Mouse (Mus musculus): ENCODE results near the gene Fam135a. TPM values are rescaled to one million over a fixed set of nuclear protein-coding genes. Genes with fewer than 3 reads are reported as not detected.

Fam135a gene
- total and polyA plus RNA-seq, 2 experiments from 2014 or later: 22.0 to 38.0 TPM

GRCm38 (mm10) chr1:24100870-24101358 lies 773 bp upstream of the Fam135a start:
- H3K4me1 ChIP-seq (ENCODE audit: insufficient read depth, low read length): no peaks in the 10 kb centered on the region
- peak overlapping the region; percentile 78; the same call in 1 of the 2 replicates for H3K27ac ChIP-seq (ENCODE audit: low read depth, low read length)

GRCm38 (mm10) chr1:24099541-24099925 lies 608 bp downstream of the Fam135a start:
- no peaks in the 10 kb centered on the region for H3K4me1 ChIP-seq (ENCODE audit: insufficient read depth, low read length)
- TF ChIP-seq CTCF (IDR thresholded peaks at IDR 0.05): no peak
- H3K27ac ChIP-seq (ENCODE audit: low read depth, low read length): peak overlapping the region; percentile 78
- DNase-seq (ENCODE audit: low spot score) (no peak), ATAC-seq (ENCODE audit: low FRiP score) (peak; percentile 29; the same call in 1 of the 2 replicates)
- H3K36me3 ChIP-seq (ENCODE audit: insufficient read depth, low read length): no peaks in the 10 kb centered on the region
- no peaks in the 10 kb centered on the region for H3K9me3 ChIP-seq (ENCODE audit: low read length)
- peak overlapping the region; percentile 93 for H3K9ac ChIP-seq (replicated peaks; ENCODE audit: low read length, poor library complexity, severe bottlenecking)
- peak overlapping the region; percentile 69 for H3K4me2 ChIP-seq (ENCODE audit: low read depth, low read length, poor library complexity, severe bottlenecking)
- WGBS: 0% methylated on average over 34 of the region's 44 CpGs
- H3K27me3 ChIP-seq (ENCODE audit: insufficient read depth, low read length): no peaks in the 10 kb centered on the region
- H3K4me3 ChIP-seq (ENCODE audit: low read depth, low read length): peak overlapping the region; percentile 92

More at GRCm38 (mm10) chr1:24100870-24101358, 773 bp upstream of the Fam135a start:
- WGBS: 66% methylated on average over 6 of the region's 6 CpGs
- no peak for TF ChIP-seq CTCF (IDR thresholded peaks at IDR 0.05)
- ATAC-seq (ENCODE audit: low FRiP score) (peak; percentile 24; the same call in 1 of the 2 replicates), DNase-seq (ENCODE audit: low spot score) (no peak)
- H3K9me3 ChIP-seq (ENCODE audit: low read length): no peaks in the 10 kb centered on the region
- H3K36me3 ChIP-seq (ENCODE audit: insufficient read depth, low read length): no peaks in the 10 kb centered on the region
- H3K4me3 ChIP-seq (ENCODE audit: low read depth, low read length): peak overlapping the region; percentile 92
- H3K27me3 ChIP-seq (ENCODE audit: insufficient read depth, low read length): no peaks in the 10 kb centered on the region
- peak overlapping the region; percentile 93 for H3K9ac ChIP-seq (replicated peaks; ENCODE audit: low read length, poor library complexity, severe bottlenecking)
- H3K4me2 ChIP-seq (ENCODE audit: low read depth, low read length, poor library complexity, severe bottlenecking): peak overlapping the region; percentile 69

- Histone ChIP-seq H3K9ac (replicated peaks; ENCODE audit: low read length, poor library complexity, severe bottlenecking) (no peak overlapping the region), H3K27ac (ENCODE audit: low read depth, low read length) (no peak overlapping the region), H3K4me2 (ENCODE audit: low read depth, low read length, poor library complexity, severe bottlenecking) (no peak overlapping the region), H3K4me3 (ENCODE audit: low read depth, low read length) (no peak overlapping the region), H3K27me3 (ENCODE audit: insufficient read depth, low read length) (no peaks in the 10 kb centered on the region), H3K36me3 (ENCODE audit: insufficient read depth, low read length) (no peaks in the 10 kb centered on the region), H3K4me1 (ENCODE audit: insufficient read depth, low read length) (no peaks in the 10 kb centered on the region), H3K9me3 (ENCODE audit: low read length) (no peaks in the 10 kb centered on the region)
- TF ChIP-seq CTCF (IDR thresholded peaks at IDR 0.05): no peak
- DNase-seq (ENCODE audit: low spot score): no peak
- no peak for ATAC-seq (ENCODE audit: low FRiP score)
- WGBS: 72% methylated on average over 8 of the region's 8 CpGs
Observed at GRCm38 (mm10) chr1:24097541-24097940, 2.6 kb downstream of the Fam135a start.

- DNase-seq (ENCODE audit: low spot score) (no peak), ATAC-seq (ENCODE audit: low FRiP score) (no peak)
- no peaks in the 10 kb centered on the region for H3K9me3 ChIP-seq (ENCODE audit: low read length)
- WGBS: 95% methylated on average over 7 of the region's 7 CpGs
- H3K4me3 ChIP-seq (ENCODE audit: low read depth, low read length): no peak overlapping the region
- no peak for TF ChIP-seq CTCF (IDR thresholded peaks at IDR 0.05)
- H3K27me3 ChIP-seq (ENCODE audit: insufficient read depth, low read length): no peaks in the 10 kb centered on the region
- H3K9ac ChIP-seq (replicated peaks; ENCODE audit: low read length, poor library complexity, severe bottlenecking): no peak overlapping the region
- H3K4me1 ChIP-seq (ENCODE audit: insufficient read depth, low read length): no peaks in the 10 kb centered on the region
- H3K4me2 ChIP-seq (ENCODE audit: low read depth, low read length, poor library complexity, severe bottlenecking): no peak overlapping the region
- H3K27ac ChIP-seq (ENCODE audit: low read depth, low read length): no peak overlapping the region
- H3K36me3 ChIP-seq (ENCODE audit: insufficient read depth, low read length): no peaks in the 10 kb centered on the region
Observed at GRCm38 (mm10) chr1:24092414-24092813, 7.7 kb downstream of the Fam135a start.

- no peak overlapping the region for H3K4me3 ChIP-seq (ENCODE audit: low read depth, low read length)
- no peaks in the 10 kb centered on the region for H3K9me3 ChIP-seq (ENCODE audit: low read length)
- ATAC-seq (ENCODE audit: low FRiP score) (no peak), DNase-seq (ENCODE audit: low spot score) (no peak)
- no peak overlapping the region for H3K4me2 ChIP-seq (ENCODE audit: low read depth, low read length, poor library complexity, severe bottlenecking)
- TF ChIP-seq CTCF (IDR thresholded peaks at IDR 0.05): no peak
- H3K27ac ChIP-seq (ENCODE audit: low read depth, low read length): no peak overlapping the region
- H3K27me3 ChIP-seq (ENCODE audit: insufficient read depth, low read length): no peaks in the 10 kb centered on the region
- 91% methylated on average over 2 of the region's 2 CpGs for WGBS
- H3K4me1 ChIP-seq (ENCODE audit: insufficient read depth, low read length): no peaks in the 10 kb centered on the region
- H3K36me3 ChIP-seq (ENCODE audit: insufficient read depth, low read length): no peaks in the 10 kb centered on the region
- H3K9ac ChIP-seq (replicated peaks; ENCODE audit: low read length, poor library complexity, severe bottlenecking): no peak overlapping the region
Observed at GRCm38 (mm10) chr1:24090603-24091002, 9.5 kb downstream of the Fam135a start.

GRCm38 (mm10) chr1:24090094-24090493 lies 10.0 kb downstream of the Fam135a start:
- H3K9me3 ChIP-seq (ENCODE audit: low read length): no peaks in the 10 kb centered on the region
- ATAC-seq (ENCODE audit: low FRiP score) (no peak), DNase-seq (ENCODE audit: low spot score) (no peak)
- H3K4me1 ChIP-seq (ENCODE audit: insufficient read depth, low read length): no peaks in the 10 kb centered on the region
- no peak overlapping the region for H3K4me2 ChIP-seq (ENCODE audit: low read depth, low read length, poor library complexity, severe bottlenecking)
- no peak overlapping the region for H3K27ac ChIP-seq (ENCODE audit: low read depth, low read length)
- no peak overlapping the region for H3K4me3 ChIP-seq (ENCODE audit: low read depth, low read length)
- H3K9ac ChIP-seq (replicated peaks; ENCODE audit: low read length, poor library complexity, severe bottlenecking): no peak overlapping the region
- H3K36me3 ChIP-seq (ENCODE audit: insufficient read depth, low read length): no peaks in the 10 kb centered on the region
- WGBS: 81% methylated on average over 5 of the region's 5 CpGs
- no peak for TF ChIP-seq CTCF (IDR thresholded peaks at IDR 0.05)
- H3K27me3 ChIP-seq (ENCODE audit: insufficient read depth, low read length): no peaks in the 10 kb centered on the region

All from midbrain, postnatal 0 days (tissue).